Mouse (Mus musculus): ENCODE data around the gene Glg1. TPM values are rescaled to one million over a fixed set of nuclear protein-coding genes. Genes with fewer than 3 reads are reported as not detected.
"Not testable (repeated sequence)": the region's sequence is repeated elsewhere in the genome, so short reads cannot be mapped to it uniquely, and the experiment has no call there.

Glg1 gene
- polyA plus RNA-seq, 1 experiment from 2014 or later, result 85.1 TPM

DNA sequence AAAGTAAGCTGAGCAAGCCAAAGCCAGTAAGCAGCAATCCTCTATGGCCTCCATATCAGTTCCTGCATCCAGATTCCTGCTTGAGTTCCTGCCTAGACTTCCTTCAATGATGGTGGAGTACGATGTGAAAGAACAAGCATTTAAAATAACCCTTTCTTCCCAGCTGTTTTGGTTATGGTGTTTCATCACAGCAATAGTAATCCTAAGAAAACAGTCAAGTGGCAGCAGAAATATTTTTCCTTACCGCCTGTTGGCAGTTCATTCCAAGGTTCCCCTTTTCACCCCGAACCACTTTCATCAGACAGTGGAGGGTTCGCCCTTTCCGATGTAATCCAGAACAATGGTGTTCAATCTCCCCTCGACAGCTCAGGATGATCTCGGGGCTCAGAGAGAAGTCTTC, 71.5 kb downstream of the Glg1 start:
- peaks cover 80% of the 10 kb centered on the region for H3K36me3 ChIP-seq (ENCODE audit: control insufficient read depth, insufficient read depth, low read length)
- WGBS, result 93% methylated on average over 7 of the region's 7 CpGs
- no peak overlapping the region for H3K9ac ChIP-seq (ENCODE audit: low read length)
- no peak overlapping the region for H3K4me3 ChIP-seq (ENCODE audit: control insufficient read depth in 1 of 2, insufficient read depth in 1 of 2, low read depth in 1 of 2, low read length in 2 of 2)
- H3K4me2 ChIP-seq (ENCODE audit: low read length), result no peak overlapping the region
- H3K27me3 ChIP-seq (ENCODE audit: control insufficient read depth, insufficient read depth, low read length), result no peaks in the 10 kb centered on the region
- no peak overlapping the region for H3K27ac ChIP-seq (replicated peaks in 1 of 2; ENCODE audit: control insufficient read depth in 1 of 2, insufficient read depth in 1 of 2, low read depth in 2 of 2, low read length in 2 of 2)
- peaks cover 0 to 4% of the 10 kb centered on the region in 2 experiments; a peak in 1 of 4 replicates for H3K4me1 ChIP-seq (ENCODE audit: control insufficient read depth in 2 of 2, insufficient read depth in 2 of 2, low read length in 2 of 2)
- H3K9me3 ChIP-seq (ENCODE audit: control insufficient read depth, low read length), result no peaks in the 10 kb centered on the region
- no peak for ATAC-seq (ENCODE audit: insufficient number of reproducible peaks, insufficient read depth, low FRiP score, low read depth)

DNA sequence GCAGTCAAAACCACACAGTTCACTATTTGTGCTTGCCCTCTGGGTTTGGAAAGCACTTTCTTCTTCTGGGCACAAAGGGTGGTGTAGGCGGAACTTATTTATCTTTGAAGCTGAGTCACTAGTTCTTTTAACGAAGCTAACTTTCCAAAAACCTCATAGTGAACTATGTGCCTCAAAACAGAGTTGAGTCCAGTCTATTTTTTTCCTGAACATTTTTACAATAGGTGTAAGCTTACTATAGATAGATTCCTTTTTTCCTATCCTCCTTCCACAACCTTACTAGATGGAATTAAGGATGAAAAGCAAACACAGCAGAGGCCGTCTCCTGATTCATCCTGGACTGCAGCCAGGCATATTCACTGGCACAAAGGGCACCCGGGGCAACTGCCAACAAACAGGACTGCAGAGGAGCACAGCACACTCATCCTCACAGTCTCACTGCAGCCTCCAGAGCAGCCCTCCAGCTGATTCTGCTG, 73.5 kb downstream of the Glg1 start:
- H3K4me3 ChIP-seq (ENCODE audit: control insufficient read depth in 1 of 2, insufficient read depth in 1 of 2, low read depth in 1 of 2, low read length in 2 of 2), result no peak overlapping the region
- peaks cover 0 to 4% of the 10 kb centered on the region in 2 experiments; a peak in 1 of 4 replicates for H3K4me1 ChIP-seq (ENCODE audit: control insufficient read depth in 2 of 2, insufficient read depth in 2 of 2, low read length in 2 of 2)
- no peak overlapping the region for H3K27ac ChIP-seq (replicated peaks in 1 of 2; ENCODE audit: control insufficient read depth in 1 of 2, insufficient read depth in 1 of 2, low read depth in 2 of 2, low read length in 2 of 2)
- peaks cover 84% of the 10 kb centered on the region for H3K36me3 ChIP-seq (ENCODE audit: control insufficient read depth, insufficient read depth, low read length)
- WGBS, result 55% methylated on average over 4 of the region's 4 CpGs
- H3K9me3 ChIP-seq (ENCODE audit: control insufficient read depth, low read length), result no peaks in the 10 kb centered on the region
- H3K27me3 ChIP-seq (ENCODE audit: control insufficient read depth, insufficient read depth, low read length), result no peaks in the 10 kb centered on the region
- ATAC-seq (ENCODE audit: insufficient number of reproducible peaks, insufficient read depth, low FRiP score, low read depth), result no peak
- H3K4me2 ChIP-seq (ENCODE audit: low read length), result no peak overlapping the region
- H3K9ac ChIP-seq (ENCODE audit: low read length), result no peak overlapping the region

DNA sequence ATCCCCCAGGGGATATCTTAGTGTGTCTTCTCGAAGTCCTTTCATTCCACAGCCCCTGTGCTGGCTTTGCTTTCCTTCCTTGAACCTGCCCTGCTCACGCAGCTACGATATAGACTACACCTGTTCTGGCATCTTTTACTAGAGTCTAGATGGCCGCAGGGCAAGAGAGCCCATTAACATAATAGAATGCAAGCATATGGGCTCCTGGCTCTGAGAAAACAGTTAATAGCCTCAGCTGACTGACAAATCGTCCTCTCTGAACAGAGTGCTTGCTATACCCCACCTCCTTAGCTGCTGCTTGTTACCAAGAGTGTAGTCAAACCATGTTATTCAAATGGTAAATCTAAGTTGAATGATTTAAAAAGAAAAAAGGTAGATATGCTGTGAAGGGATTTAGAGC, 87.4 kb downstream of the Glg1 start:
- Histone ChIP-seq H3K9ac (ENCODE audit: low read length) (no peak overlapping the region), H3K27ac (replicated peaks in 1 of 2; ENCODE audit: control insufficient read depth in 1 of 2, insufficient read depth in 1 of 2, low read depth in 2 of 2, low read length in 2 of 2) (no peak overlapping the region; a peak in 1 of 4 replicates), H3K4me2 (ENCODE audit: low read length) (no peak overlapping the region), H3K36me3 (ENCODE audit: control insufficient read depth, insufficient read depth, low read length) (peaks cover 93% of the 10 kb centered on the region), H3K27me3 (ENCODE audit: control insufficient read depth, insufficient read depth, low read length) (no peaks in the 10 kb centered on the region), H3K4me3 (ENCODE audit: control insufficient read depth in 1 of 2, insufficient read depth in 1 of 2, low read depth in 1 of 2, low read length in 2 of 2) (no peak overlapping the region), H3K4me1 (ENCODE audit: control insufficient read depth in 2 of 2, insufficient read depth in 2 of 2, low read length in 2 of 2) (no peaks in the 10 kb centered on the region), H3K9me3 (ENCODE audit: control insufficient read depth, low read length) (no peaks in the 10 kb centered on the region)
- 84% methylated on average over 5 of the region's 5 CpGs for WGBS
- ATAC-seq (ENCODE audit: insufficient number of reproducible peaks, insufficient read depth, low FRiP score, low read depth), result no peak

DNA sequence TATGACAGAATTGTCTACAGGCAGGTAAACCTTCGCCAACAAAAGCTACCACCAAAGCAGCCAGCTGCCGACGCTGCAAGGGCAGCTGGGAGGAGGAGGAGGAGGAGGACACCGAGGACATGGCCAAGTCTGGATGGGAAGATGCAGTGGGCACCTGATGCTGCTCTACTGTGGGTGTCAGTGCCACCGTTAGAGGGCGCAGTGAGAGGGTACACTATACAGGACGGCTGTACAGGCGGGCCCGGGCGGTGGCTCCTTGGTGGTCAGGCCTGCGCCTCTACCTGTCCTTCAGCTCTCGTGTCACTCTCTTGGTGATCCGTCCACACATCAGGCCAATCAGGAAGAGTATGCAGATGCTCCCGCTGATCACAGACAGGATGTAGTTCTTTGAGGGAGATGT, 101.4 kb downstream of the Glg1 start:
- Histone ChIP-seq H3K4me3 (ENCODE audit: control insufficient read depth in 1 of 2, insufficient read depth in 1 of 2, low read depth in 1 of 2, low read length in 2 of 2) (no peak overlapping the region), H3K36me3 (ENCODE audit: control insufficient read depth, insufficient read depth, low read length) (peaks cover 100% of the 10 kb centered on the region), H3K27ac (replicated peaks in 1 of 2; ENCODE audit: control insufficient read depth in 1 of 2, insufficient read depth in 1 of 2, low read depth in 2 of 2, low read length in 2 of 2) (no peak overlapping the region), H3K9ac (ENCODE audit: low read length) (no peak overlapping the region), H3K27me3 (ENCODE audit: control insufficient read depth, insufficient read depth, low read length) (no peaks in the 10 kb centered on the region), H3K4me2 (ENCODE audit: low read length) (no peak overlapping the region), H3K9me3 (ENCODE audit: control insufficient read depth, low read length) (no peaks in the 10 kb centered on the region), H3K4me1 (ENCODE audit: control insufficient read depth in 2 of 2, insufficient read depth in 2 of 2, low read length in 2 of 2) (no peaks in the 10 kb centered on the region)
- no peak for ATAC-seq (ENCODE audit: insufficient number of reproducible peaks, insufficient read depth, low FRiP score, low read depth)
- 55% methylated on average over 14 of the region's 14 CpGs for WGBS

DNA sequence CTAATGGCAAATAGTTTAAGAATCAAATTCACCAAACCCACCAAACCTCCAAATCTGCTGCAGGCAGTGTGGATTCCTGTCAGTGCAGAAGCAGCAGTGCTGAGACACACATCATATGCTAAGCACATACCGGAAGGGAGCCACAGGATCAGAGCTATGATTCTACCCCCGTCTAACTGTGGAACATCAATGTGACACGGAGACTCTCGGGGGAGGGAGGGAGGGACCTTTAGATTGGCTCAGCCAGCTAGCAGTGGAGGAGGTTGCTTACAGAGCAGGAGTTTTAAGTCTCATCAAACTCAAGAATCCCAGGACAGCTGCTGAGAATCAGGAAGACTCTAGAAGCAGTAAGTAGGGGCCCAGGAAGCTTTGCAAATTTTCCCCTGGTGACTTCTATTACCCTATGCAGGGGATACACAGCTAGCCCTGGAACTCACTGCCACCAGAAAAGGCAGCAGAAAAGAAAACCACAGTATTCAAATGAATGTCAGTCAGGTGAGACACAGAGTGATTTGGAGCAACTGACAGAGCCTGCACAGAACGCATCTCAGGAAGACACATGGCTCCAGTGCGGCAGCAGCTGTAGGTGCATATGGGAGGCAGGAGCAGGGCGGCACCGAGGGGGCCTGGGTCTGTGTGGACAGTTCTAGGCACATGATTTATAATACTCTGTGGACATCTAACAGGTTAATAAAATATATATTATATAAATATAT, 103.1 kb downstream of the Glg1 start:
- H3K4me2 ChIP-seq (ENCODE audit: low read length), result no peak overlapping the region
- H3K27ac ChIP-seq (replicated peaks in 1 of 2; ENCODE audit: control insufficient read depth in 1 of 2, insufficient read depth in 1 of 2, low read depth in 2 of 2, low read length in 2 of 2), result no peak overlapping the region
- WGBS, result 81% methylated on average over 8 of the region's 8 CpGs
- no peaks in the 10 kb centered on the region for H3K4me1 ChIP-seq (ENCODE audit: control insufficient read depth in 2 of 2, insufficient read depth in 2 of 2, low read length in 2 of 2)
- no peaks in the 10 kb centered on the region for H3K27me3 ChIP-seq (ENCODE audit: control insufficient read depth, insufficient read depth, low read length)
- H3K9ac ChIP-seq (ENCODE audit: low read length), result no peak overlapping the region
- H3K4me3 ChIP-seq (ENCODE audit: control insufficient read depth in 1 of 2, insufficient read depth in 1 of 2, low read depth in 1 of 2, low read length in 2 of 2), result no peak overlapping the region
- H3K36me3 ChIP-seq (ENCODE audit: control insufficient read depth, insufficient read depth, low read length), result peaks cover 83% of the 10 kb centered on the region
- no peaks in the 10 kb centered on the region for H3K9me3 ChIP-seq (ENCODE audit: control insufficient read depth, low read length)
- no peak for ATAC-seq (ENCODE audit: insufficient number of reproducible peaks, insufficient read depth, low FRiP score, low read depth)

DNA sequence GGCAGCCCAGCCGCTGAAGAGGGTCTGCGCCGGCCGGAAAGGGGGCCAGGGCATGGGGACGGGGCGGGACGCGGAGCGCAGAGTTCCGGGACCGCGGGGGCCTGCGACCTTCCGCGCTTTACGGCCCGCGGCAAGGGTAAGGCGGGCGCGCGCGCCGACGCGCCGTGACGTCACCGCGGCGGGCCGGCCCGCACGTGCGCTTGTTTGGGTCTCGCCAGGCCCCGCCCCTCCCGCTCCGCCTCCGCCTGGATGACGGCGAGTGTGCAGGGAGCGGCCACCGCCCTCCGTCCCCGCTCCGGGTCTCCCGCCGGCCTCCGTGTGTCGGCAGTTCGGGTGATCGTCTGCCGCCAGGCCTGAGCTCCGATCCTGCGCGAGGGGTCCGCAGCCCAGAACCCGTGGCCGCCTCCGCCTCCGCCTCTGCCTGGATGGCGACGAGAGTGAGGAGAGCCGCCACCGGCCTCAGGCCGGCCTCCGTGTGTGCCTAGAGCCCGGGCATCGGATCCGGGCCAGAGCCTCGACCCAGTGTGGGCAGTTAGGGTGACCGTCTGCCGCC, 113.5 kb downstream of the Glg1 start:
- peak overlapping the region; percentile 36 to 66; a peak in 3 of 4 replicates for H3K27ac ChIP-seq (replicated peaks in 1 of 2; ENCODE audit: control insufficient read depth in 1 of 2, insufficient read depth in 1 of 2, low read depth in 2 of 2, low read length in 2 of 2)
- H3K9me3 ChIP-seq (ENCODE audit: control insufficient read depth, low read length); H3K36me3 ChIP-seq (ENCODE audit: control insufficient read depth, insufficient read depth, low read length); H3K27me3 ChIP-seq (ENCODE audit: control insufficient read depth, insufficient read depth, low read length); H3K4me1 ChIP-seq (ENCODE audit: control insufficient read depth in 2 of 2, insufficient read depth in 2 of 2, low read length in 2 of 2): not testable (repeated sequence)
- H3K4me3 ChIP-seq (ENCODE audit: control insufficient read depth in 1 of 2, insufficient read depth in 1 of 2, low read depth in 1 of 2, low read length in 2 of 2), result peak overlapping the region; percentile 76 to 89
- peak overlapping the region; percentile 90 for H3K4me2 ChIP-seq (ENCODE audit: low read length)
- 1% methylated on average over 60 of the region's 74 CpGs for WGBS
- peak overlapping the region; percentile 81 for H3K9ac ChIP-seq (ENCODE audit: low read length)
- ATAC-seq (ENCODE audit: insufficient number of reproducible peaks, insufficient read depth, low FRiP score, low read depth), result peak; percentile 94

DNA sequence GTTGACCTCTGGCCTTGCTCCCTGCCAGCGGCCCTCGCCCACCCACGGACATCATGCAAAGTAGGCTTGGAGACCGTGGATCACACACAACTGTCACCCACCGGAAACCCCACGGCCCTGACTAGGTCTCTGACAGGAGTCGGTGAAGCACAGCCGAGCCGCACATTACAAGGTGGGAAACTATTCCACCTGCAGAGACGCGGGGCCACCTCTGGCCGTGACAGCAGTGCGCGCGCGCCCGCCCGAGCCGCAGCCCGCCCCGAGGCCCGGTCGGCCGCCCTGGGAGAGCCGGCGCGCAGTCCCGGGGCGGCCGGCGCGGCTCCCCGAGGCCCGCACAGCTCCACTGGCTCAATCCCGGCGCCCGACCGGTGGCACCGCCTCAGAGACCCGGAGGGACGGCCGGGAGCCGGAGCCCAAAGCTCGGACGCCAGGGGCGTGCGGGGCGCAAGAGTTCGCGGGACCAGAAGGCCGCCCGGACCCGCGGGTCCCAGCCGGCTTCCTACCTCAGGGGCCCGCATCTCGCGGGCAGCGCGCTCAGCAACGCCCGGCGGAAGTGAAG, 114.0 kb downstream of the Glg1 start:
- ATAC-seq (ENCODE audit: insufficient number of reproducible peaks, insufficient read depth, low FRiP score, low read depth); H3K27me3 ChIP-seq (ENCODE audit: control insufficient read depth, insufficient read depth, low read length); H3K36me3 ChIP-seq (ENCODE audit: control insufficient read depth, insufficient read depth, low read length); H3K4me1 ChIP-seq (ENCODE audit: control insufficient read depth in 2 of 2, insufficient read depth in 2 of 2, low read length in 2 of 2); H3K9me3 ChIP-seq (ENCODE audit: control insufficient read depth, low read length): not testable (repeated sequence)
- Histone ChIP-seq H3K4me2 (ENCODE audit: low read length) (peak overlapping the region; percentile 78), H3K4me3 (ENCODE audit: control insufficient read depth in 1 of 2, insufficient read depth in 1 of 2, low read depth in 1 of 2, low read length in 2 of 2) (peak overlapping the region; percentile 76 to 89), H3K9ac (ENCODE audit: low read length) (peak overlapping the region; percentile 81), H3K27ac (replicated peaks in 1 of 2; ENCODE audit: control insufficient read depth in 1 of 2, insufficient read depth in 1 of 2, low read depth in 2 of 2, low read length in 2 of 2) (peak overlapping the region in 1 of 2 experiments; percentile 65; a peak in 3 of 4 replicates)
- under 1% methylated on average over 33 of the region's 63 CpGs for WGBS
